Mouse (Mus musculus) frontal cortex, postnatal 36 days (tissue): ENCODE data around the gene Angel1.

Experiments
- DNase-seq, 2 experiments: peaks; one replicate each; pipeline ENCODE4 v3.0.0; 2022; ENCODE audit warnings: low spot score in 2 of 2

Angel1 gene

DNA sequence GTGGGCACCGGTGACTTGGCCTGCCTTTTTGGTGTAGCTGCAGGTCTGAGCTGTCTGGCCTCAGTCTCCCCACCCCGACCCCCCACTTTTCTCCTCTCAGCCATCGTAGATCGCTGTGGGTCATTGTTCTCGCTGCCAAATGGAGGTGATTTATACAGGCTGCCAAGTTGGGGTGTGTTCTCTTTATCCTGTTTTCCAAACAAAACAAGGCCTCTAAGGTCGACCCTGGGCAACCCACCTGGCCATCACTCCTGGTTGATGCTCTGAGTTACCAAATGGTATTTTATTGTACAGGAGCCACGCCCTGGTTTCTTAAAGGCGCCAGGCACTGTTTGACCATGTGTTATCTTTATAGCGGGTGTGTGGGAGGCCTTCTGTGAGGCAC lies 46.7 kb downstream of the Angel1 start:
- DNase-seq = no peak

DNA sequence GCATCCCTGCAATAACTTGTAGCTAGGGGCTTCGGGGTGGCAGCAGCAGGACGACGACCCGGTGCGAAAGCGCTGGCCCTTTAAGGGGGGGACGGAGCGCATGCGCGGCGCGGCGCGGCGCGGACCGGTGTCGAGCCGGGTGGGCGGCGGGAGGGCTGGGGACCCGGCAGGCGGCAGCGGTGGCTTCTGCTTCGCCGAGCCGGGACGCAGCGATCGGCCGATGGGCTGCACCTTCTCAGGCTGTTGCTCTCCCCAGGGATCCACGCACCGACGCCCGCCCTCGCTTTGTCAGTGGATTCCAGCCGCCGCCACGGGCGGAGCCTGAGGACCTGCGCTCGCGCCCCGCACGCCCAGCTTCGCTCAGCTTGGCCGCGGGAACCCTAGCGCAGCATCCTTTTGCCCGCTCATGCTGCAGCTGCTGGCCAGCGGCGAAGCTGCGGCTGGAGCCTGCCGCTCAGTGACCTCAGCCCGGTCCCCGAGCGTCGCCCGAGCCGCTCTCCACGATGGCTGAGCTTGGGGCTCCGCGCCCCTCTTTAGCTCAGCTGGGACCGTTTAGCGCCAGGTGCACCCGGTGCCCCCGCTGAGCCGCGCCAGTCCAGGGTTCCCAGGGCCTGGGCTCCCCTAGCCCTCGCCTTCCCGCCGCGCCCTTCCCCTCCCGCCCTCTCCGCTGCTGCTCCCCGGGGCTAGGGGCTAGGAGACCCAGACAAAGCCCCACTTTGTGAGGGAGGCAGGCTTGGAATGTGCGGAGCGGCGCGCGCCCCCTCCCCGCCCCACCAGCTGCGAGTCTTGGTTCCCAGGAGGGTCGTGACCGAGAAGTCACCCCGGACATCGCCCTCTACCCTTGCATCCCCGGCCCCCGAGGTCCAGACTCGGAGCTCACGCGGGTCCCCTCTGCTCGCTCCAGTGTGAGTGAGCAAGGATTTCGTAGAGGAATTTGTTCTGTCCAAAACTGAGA lies 47.4 kb downstream of the Angel1 start, which contains the start of gene Vash1:
Gene Vash1, plus strand, starts transcription at position 110 of the 955 bp plus-strand sequence.
- DNase-seq = peak; percentile 76 to 81

DNA sequence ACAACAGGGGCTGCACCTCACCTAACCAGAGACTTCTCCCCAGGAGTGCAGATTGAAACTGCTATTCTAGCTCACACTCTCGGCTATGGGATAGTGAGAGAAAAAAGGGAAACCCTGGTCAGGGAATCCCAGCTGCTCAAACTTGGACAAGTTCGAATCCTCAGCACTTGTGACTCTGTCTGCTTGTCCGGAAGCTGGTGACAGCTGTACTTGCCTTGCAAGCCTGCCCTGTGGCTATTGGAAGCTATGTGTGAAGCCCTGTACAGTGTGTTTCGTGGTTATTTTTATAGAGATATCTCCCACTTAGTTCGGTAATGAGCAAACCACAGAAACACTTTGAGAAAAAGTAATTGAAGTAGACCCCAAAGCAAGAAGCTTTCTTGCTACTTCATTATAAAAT lies 53.8 kb downstream of the Angel1 start:
- DNase-seq = no peak

DNA sequence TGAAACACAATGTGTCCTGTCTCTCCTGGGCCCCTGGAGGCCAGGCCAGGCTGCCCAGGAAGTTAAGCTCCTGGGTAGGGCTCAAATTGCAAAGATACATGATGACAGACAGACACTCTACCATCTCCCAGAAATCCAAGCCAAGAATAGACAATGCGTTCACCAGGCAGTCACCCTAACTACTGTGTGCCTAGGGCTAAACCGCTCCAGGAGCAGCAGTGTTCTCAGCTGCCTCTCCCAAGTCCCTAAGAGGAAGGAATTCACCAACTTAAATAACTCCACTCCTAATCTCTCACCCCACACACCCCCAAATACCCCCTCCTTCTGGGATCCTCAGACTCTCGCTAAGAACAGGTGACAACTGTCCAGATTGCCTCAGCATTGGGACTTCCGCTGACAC lies 54.2 kb downstream of the Angel1 start:
- DNase-seq = no peak

DNA sequence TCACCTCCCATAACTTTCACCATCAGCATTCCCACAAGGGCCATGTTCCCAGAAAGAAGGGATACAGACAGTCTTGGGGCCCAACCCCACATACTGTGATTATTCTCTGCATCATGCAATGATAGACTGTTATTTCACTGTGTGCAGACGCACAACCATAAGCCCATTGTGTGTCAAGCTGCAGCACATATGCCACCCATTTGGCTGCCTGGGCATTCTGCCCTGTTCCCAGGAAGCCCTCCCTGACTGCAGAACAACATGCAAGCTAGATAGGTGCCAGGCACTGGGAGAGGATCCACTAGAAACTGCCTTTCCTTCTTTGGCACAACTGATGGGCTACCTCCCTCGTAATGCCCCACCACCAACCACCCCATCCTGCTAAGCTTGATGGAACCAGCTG lies 57.9 kb downstream of the Angel1 start:
- DNase-seq = no peak

DNA sequence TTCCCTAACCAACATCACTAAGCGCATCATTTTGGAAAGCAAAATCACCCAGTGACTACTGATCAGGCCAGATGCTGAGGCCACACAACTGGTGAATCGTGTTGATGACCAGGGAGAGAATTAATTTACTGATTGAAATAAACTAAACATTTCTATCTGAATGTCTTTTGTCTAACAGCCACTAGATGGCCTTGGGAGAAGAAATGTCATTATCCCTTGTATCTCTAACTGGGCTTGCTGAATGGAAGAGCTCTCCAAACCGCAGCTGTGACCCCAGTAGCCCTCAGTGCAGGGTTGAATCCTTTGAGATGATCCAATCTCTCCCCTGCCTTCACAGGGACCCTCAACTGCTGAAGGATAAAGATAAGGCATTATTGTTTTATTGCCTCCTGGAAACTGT lies 60.6 kb downstream of the Angel1 start:
- DNase-seq = no peak

DNA sequence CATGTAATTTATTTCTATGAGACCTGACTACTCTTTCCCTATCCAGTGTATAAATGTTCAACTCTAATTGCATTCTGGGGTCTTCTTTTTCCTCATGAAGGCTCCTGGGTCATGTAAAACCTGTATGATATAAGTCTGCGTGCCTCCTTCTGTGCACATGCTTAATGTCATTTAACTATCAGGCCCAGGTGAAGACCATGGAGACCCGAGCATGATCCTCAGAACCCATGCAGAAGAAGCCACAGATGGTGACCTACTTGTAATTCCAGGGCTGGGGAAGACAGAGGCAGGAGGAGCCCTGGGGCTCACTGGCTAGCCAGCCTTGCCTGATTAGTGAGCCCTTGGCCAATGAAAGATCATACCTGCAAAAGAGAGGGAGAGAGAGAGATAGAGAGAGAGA lies 65.8 kb downstream of the Angel1 start:
- no peak for DNase-seq

DNA sequence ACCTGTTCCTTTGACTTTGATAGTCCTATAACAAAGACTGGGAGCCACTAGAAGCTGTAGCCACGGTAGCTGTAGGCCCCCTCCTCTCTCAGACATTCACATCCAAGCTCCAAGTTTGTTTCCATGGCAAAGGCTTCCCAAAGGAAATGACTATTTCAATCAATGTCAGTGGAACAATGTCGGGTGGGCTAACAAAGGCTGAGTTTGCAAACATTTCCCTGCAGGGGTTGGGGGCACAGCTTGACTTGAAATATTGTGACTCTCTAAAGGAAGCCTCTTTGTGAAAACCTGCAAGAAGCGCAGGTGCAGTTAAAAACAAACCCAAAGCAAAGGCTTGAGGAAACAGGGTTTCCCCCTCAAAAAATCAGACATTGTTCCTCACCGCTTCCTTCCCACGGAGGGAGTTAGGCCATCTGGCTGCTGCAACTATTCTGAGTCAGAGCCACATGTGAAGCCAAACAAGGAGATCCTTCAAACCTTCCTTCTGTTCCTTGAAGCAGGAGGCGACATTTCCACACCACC lies 66.8 kb downstream of the Angel1 start:
- peak; percentile 60 to 74 for DNase-seq

DNA sequence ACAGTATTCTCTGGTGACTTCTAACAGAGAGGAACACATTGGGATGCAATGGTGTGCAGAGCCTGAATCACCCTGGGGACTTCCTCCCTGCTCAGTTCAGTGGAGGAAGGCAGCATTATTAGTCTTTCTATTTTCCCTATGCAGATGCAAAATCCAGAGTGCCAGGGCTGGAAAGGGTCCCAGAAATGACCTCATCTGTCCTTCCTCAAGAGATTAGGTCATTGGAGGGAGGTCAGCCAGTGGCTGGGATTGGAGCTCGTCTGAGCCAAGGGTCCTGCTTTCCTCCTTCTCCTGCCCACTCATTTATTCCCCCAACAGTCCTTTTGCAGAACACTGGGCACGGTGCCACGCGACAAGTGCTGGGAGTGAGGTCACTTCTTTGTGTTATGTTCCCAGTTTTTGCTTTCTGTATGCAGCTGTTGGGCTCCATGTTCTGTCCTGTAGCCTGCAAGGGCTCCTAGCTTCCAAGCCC lies 73.7 kb downstream of the Angel1 start:
- DNase-seq = peak; percentile 58 to 74

DNA sequence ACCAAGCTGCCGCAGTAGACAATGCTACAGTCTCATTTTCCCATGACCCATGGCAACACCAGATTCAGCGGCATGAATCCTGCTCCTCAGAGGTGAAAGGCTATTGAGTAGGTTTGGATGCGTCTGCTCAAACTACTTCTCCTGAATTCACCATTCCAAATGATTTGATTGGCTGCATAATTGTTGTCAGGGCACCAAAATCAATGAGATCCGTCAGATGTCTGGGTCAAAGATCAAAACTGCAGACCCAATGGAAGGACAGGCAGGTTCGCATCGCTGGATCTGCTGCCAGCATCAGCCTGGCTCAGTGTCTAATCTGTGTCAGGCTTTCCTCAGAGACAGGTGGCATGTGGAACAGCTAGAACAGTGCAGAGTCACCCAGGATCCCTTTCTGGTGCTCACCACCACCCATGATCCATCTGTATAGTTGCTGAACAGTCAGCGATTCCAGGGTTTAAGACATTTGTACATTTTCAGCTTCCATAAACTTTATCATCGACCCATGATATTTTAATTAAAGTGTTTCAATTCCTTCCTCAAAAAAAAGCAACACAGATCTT lies 74.9 kb downstream of the Angel1 start:
- DNase-seq = no peak
